In genomic region chr8:94935172-94935571, GRCm38 (mm10) we compare ENCODE assay signal across 28 mouse cellular contexts. TPM values are rescaled to one million over a fixed set of nuclear protein-coding genes. Genes with fewer than 3 reads are reported as not detected.
DNase-seq lines count a peak whose midpoint lies in the region; ATAC-seq and TF ChIP-seq lines count a peak whose summit lies in the region.
"Had no signal": no experiment of that assay in that cellular context is flagged by ENCODE, and none has a peak within 500 bp of the region (broad histone marks: within the 10 kb centered on the region; RNA-seq: fewer than 3 reads in every experiment).

No protein-coding gene starts in this region.

- peak in 1 of 2 experiments; percentile 32; a peak in 1 of 4 replicates for TF ChIP-seq CTCF in CH12.LX (conservative IDR thresholded peaks at IDR 0.05 in 1 of 2, IDR thresholded peaks at IDR 0.05 in 1 of 2; ENCODE audit: low read depth in 2 of 2, low read length in 2 of 2)

- no peak overlapping the region for H3K4me2 ChIP-seq in CH12.LX (ENCODE audit: insufficient read depth, low read depth, poor library complexity, severe bottlenecking)
- H3K4me2 ChIP-seq: embryonic facial prominence, embryonic 13.5 days; forebrain, embryonic 12.5 days; forebrain, embryonic 15.5 days; heart, embryonic 13.5 days; hindbrain, embryonic 13.5 days; intestine, embryonic 15.5 days had no signal

- H3K79me2 ChIP-seq in CH12.LX (replicated peaks; ENCODE audit: control insufficient read depth, extremely low read depth, insufficient read depth, poor library complexity, severe bottlenecking), result no peaks in the 10 kb centered on the region

- H3K9ac ChIP-seq in CH12.LX (ENCODE audit: insufficient read depth, low read depth), result no peak overlapping the region
- H3K9ac ChIP-seq: embryonic facial prominence, embryonic 13.5 days; forebrain, embryonic 12.5 days; forebrain, embryonic 15.5 days; heart, embryonic 13.5 days; hindbrain, embryonic 13.5 days; intestine, embryonic 15.5 days had no signal

- H3K4me1 ChIP-seq in CH12.LX (ENCODE audit: control insufficient read depth in 1 of 2, insufficient read depth in 2 of 2), result peaks cover 12 to 23% of the 10 kb centered on the region in 2 experiments
- H3K4me1 ChIP-seq: embryonic facial prominence, embryonic 13.5 days; forebrain, embryonic 12.5 days; forebrain, embryonic 15.5 days; heart, embryonic 13.5 days; hindbrain, embryonic 13.5 days; intestine, embryonic 15.5 days had no signal

- no peak overlapping the region for H3K4me3 ChIP-seq in CH12.LX (replicated peaks in 1 of 3; ENCODE audit: low read depth in 2 of 3, low read length in 2 of 3, poor library complexity in 1 of 3)
- H3K4me3 ChIP-seq: embryonic facial prominence, embryonic 10.5 days; embryonic facial prominence, embryonic 13.5 days; erythroblast, embryonic 14.5 days; forebrain, embryonic 12.5 days; forebrain, embryonic 15.5 days; heart, embryonic 10.5 days; heart, embryonic 13.5 days; hindbrain, embryonic 13.5 days; intestine, embryonic 15.5 days had no signal

- dilution Hi-C loops in CH12.LX (cut with MboI; ENCODE audit: extremely low pct_ligation_motif_present, extremely low pct_unique_long_range_greater_than_20kb, low sequenced_read_pairs), result no loop called here

- in situ Hi-C loops in CH12.LX (cut with MboI; ENCODE audit: low pct_ligation_motif_present, low pct_unique_long_range_greater_than_20kb, low sequenced_read_pairs), result no loop called here

- TF ChIP-seq EP300 in CH12.LX (IDR thresholded peaks at IDR 0.05; ENCODE audit: low read length), result no peak

- no peak for DNase-seq in CH12.LX (ENCODE audit: extremely low read depth)
- DNase-seq in right cerebral cortex, postnatal 4 days, result no peak
- DNase-seq in right cerebral cortex, adult 18-20 months, result no peak
- no peak for DNase-seq in layer of hippocampus, postnatal 14 days (ENCODE audit: low spot score in 2 of 2)
- DNase-seq: adrenal gland, postnatal 10 days; adrenal gland, postnatal 36 days; B cell, adult 2 months; cerebellum, adult 2 months; cerebellum, adult 9-11 months; cerebellum, postnatal 25 days; embryo, embryonic 11 days; heart, adult 18-20 months; heart, postnatal 14 days; heart, postnatal 4 days; kidney, adult 18-20 months had no signal

- peaks cover 0 to 26% of the 10 kb centered on the region in 2 experiments for H3K36me3 ChIP-seq in CH12.LX (replicated peaks in 1 of 2; ENCODE audit: control insufficient read depth in 1 of 2, insufficient read depth in 1 of 2, low read length in 1 of 2)
- H3K36me3 ChIP-seq: embryonic facial prominence, embryonic 10.5 days; embryonic facial prominence, embryonic 13.5 days; forebrain, embryonic 12.5 days; forebrain, embryonic 15.5 days; heart, embryonic 10.5 days; heart, embryonic 13.5 days; hindbrain, embryonic 13.5 days; intestine, embryonic 15.5 days had no signal

- peak; percentile 29 for TF ChIP-seq RAD21 in CH12.LX (IDR thresholded peaks at IDR 0.05; ENCODE audit: low read depth, low read length)

- peak; percentile 56 for ATAC-seq in common myeloid progenitor, adult 5-6 weeks (replicated peaks; ENCODE audit: low read depth, poor library complexity, severe bottlenecking)
- peak; percentile 31; the same call in 1 of the 2 replicates for ATAC-seq in megakaryocyte, adult 5-6 weeks (ENCODE audit: poor library complexity, severe bottlenecking)
- ATAC-seq: forebrain, embryonic 15.5 days; hindbrain, embryonic 16.5 days; intestine, embryonic 15.5 days; Patski had no signal

- no peaks in the 10 kb centered on the region for H3K27me3 ChIP-seq in CH12.LX (replicated peaks)
- H3K27me3 ChIP-seq: forebrain, embryonic 15.5 days; intestine, embryonic 15.5 days had no signal

- TF ChIP-seq POLR2A in CH12.LX (IDR thresholded peaks at IDR 0.05; ENCODE audit: low read depth, low read length), result no peak

- no peak overlapping the region for H3K27ac ChIP-seq in CH12.LX (ENCODE audit: insufficient read depth, low read depth)
- H3K27ac ChIP-seq: embryonic facial prominence, embryonic 10.5 days; embryonic facial prominence, embryonic 13.5 days; forebrain, embryonic 12.5 days; forebrain, embryonic 15.5 days; heart, embryonic 10.5 days; heart, embryonic 13.5 days; hindbrain, embryonic 13.5 days; intestine, embryonic 15.5 days had no signal

- no peaks in the 10 kb centered on the region for H3K9me3 ChIP-seq in CH12.LX (replicated peaks; ENCODE audit: low read length)
- H3K9me3 ChIP-seq: embryonic facial prominence, embryonic 10.5 days; embryonic facial prominence, embryonic 13.5 days; forebrain, embryonic 12.5 days; forebrain, embryonic 15.5 days; heart, embryonic 10.5 days; heart, embryonic 13.5 days; hindbrain, embryonic 13.5 days; intestine, embryonic 15.5 days had no signal

TF ChIP-seq in CH12.LX, 34 proteins besides CTCF, POLR2A, EP300 and RAD21:
- no peak for TF ChIP-seq ETS1 (conservative IDR thresholded peaks at IDR 0.05; ENCODE audit: low read depth, low read length)
- TF ChIP-seq MYC (IDR thresholded peaks at IDR 0.05; ENCODE audit: low read depth, low read length), result no peak
- TF ChIP-seq MEF2A (IDR thresholded peaks at IDR 0.05; ENCODE audit: borderline replicate concordance, low read depth, low read length), result no peak
- TF ChIP-seq ZNF384 (IDR thresholded peaks at IDR 0.05; ENCODE audit: low read depth, low read length), result 0 out of 2 replicates have a peak, but pooled peaks have one; percentile 11
- TF ChIP-seq ZMIZ1 (IDR thresholded peaks at IDR 0.05; ENCODE audit: low read depth, low read length), result no peak
TF ChIP-seq in CH12.LX: peak in this region for 1.

RNA-seq across cellular contexts. Expression of gene Adgrg5, which starts 11.7 kb away (rescaled TPM):
- total RNA-seq in CH12.LX (2012; rRNA removed) (0.81 and 1.0 TPM in 2 replicates), CH12.LX (2014; rRNA removed) (5.2 and 6.9 TPM in 2 replicates)
- 9.2 and 10.0 TPM in 2 replicates for polyA plus RNA-seq in CH12.LX (2012; ENCODE audit: insufficient read length, low read depth)
- 0.05 TPM in 1 of 2 replicates, not detected in the other for total RNA-seq in common myeloid progenitor, adult 5-6 weeks (2017)
- total RNA-seq in megakaryocyte, adult 5-6 weeks (2015), result 0.58 and 2.4 TPM in 2 replicates
- 0.45 and 1.2 TPM in 2 replicates for total RNA-seq in megakaryocyte, adult 5-6 weeks (2017)
- not detected for total RNA-seq in layer of hippocampus, postnatal 14 days (2021)
- polyA plus RNA-seq: erythroblast, embryonic 14.5 days; forebrain, embryonic 12.5 days; forebrain, embryonic 15.5 days; hindbrain, embryonic 13.5 days; Patski had no signal

RNA-seq across cellular contexts. Expression of gene Ccdc102a, which starts 17.3 kb away (rescaled TPM):
- total RNA-seq in CH12.LX (2012; rRNA removed) (5.8 and 5.9 TPM in 2 replicates), CH12.LX (2014; rRNA removed) (2.1 and 2.5 TPM in 2 replicates)
- polyA plus RNA-seq in CH12.LX (2012; ENCODE audit: insufficient read length, low read depth), result 2.8 and 4.5 TPM in 2 replicates
- total RNA-seq in common myeloid progenitor, adult 5-6 weeks (2017), result 0.58 and 2.2 TPM in 2 replicates
- 1.8 and 3.3 TPM in 2 replicates for total RNA-seq in megakaryocyte, adult 5-6 weeks (2015)
- 9.1 and 10.7 TPM in 2 replicates for total RNA-seq in megakaryocyte, adult 5-6 weeks (2017)
- total RNA-seq in layer of hippocampus, postnatal 14 days (2021), result 1 to 10 TPM; 2.7 to 3.8 TPM

RNA-seq across cellular contexts. Expression of gene Adgrg1, which starts 39.4 kb away (rescaled TPM):
- 0.34 and 0.42 TPM in 2 replicates for total RNA-seq in CH12.LX (2012; rRNA removed)
- total RNA-seq in CH12.LX (2014; rRNA removed), result 1.1 and 1.2 TPM in 2 replicates
- 2.0 and 2.5 TPM in 2 replicates for polyA plus RNA-seq in CH12.LX (2012; ENCODE audit: insufficient read length, low read depth)
- total RNA-seq in common myeloid progenitor, adult 5-6 weeks (2017), result 293 and 407 TPM in 2 replicates
- 7.3 and 7.8 TPM in 2 replicates for total RNA-seq in megakaryocyte, adult 5-6 weeks (2015)
- total RNA-seq in megakaryocyte, adult 5-6 weeks (2017), result 2.8 and 14.0 TPM in 2 replicates
- 100 to 1,000 TPM; 113 to 146 TPM for total RNA-seq in layer of hippocampus, postnatal 14 days (2021)

RNA-seq across cellular contexts. Expression of gene Dok4, which starts 59.0 kb away (rescaled TPM):
- total RNA-seq in CH12.LX (2012; rRNA removed) (1.8 and 2.3 TPM in 2 replicates), CH12.LX (2014; rRNA removed) (1.6 and 2.3 TPM in 2 replicates)
- polyA plus RNA-seq in CH12.LX (2012; ENCODE audit: insufficient read length, low read depth), result 1.7 and 1.9 TPM in 2 replicates
- 0.78 and 0.82 TPM in 2 replicates for total RNA-seq in common myeloid progenitor, adult 5-6 weeks (2017)
- 0.75 TPM in 1 of 2 replicates, not detected in the other for total RNA-seq in megakaryocyte, adult 5-6 weeks (2015)
- 0.69 and 0.92 TPM in 2 replicates for total RNA-seq in megakaryocyte, adult 5-6 weeks (2017)
- 10 to 100 TPM; 50.2 to 54.1 TPM for total RNA-seq in layer of hippocampus, postnatal 14 days (2021)

Comparison
In these comparisons a context has a peak if more than half of its experiments do, and no peak if none do; other contexts are left out.
1. RNA of gene Adgrg1, which starts 39.4 kb away (total RNA-seq): 293 to 407 TPM in common myeloid progenitor, adult 5-6 weeks and 113 to 146 TPM in layer of hippocampus, postnatal 14 days; 2.8 to 14.0 TPM in megakaryocyte, adult 5-6 weeks and 0.34 to 1.2 TPM in CH12.LX; every median in the first group is over 4 times any median in the second.